Mouse (Mus musculus) right cerebral cortex, adult 2 months (tissue): ENCODE measurements around the gene Pacsin2.

Experiments
- DNase-seq, 2 experiments: peaks; one replicate each; pipeline ENCODE4 v3.0.0; 2021 to 2022; ENCODE audit warnings: low spot score in 2 of 2

Gene Pacsin2

DNA sequence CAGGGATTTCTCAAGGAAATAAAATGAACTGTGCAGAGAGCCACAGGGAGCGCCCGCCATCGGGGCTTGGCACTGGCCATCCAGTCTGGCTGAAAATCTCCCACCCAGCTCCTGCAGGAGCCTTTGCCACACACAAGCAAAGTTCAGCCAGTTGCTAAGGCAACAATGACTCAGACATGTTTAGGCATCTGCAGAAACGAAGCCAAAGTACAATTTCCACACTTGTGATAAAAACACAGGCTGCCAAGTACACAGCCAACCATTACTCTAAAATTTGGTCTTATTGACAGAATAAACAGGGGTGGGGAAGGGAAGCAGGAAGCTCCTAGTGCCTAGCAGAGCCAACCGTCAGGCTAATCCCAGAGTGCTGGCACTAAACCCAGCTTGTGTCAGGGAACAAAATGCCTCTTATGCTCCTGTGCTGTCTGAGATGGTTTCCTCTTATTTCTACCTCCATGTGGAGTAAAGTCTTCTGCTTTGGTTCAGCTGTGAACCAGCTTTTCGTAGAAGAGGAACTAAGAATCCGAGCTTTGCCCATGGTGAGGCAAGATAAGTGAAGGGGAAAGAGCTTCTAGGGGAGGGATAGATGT lies 12.7 kb downstream of the Pacsin2 start:
- peak in 1 of 2 experiments; percentile 42 for DNase-seq

GRCm38 (mm10) chr15:83450007-83450406 lies 14.4 kb downstream of the Pacsin2 start:
- DNase-seq, result no peak

DNA sequence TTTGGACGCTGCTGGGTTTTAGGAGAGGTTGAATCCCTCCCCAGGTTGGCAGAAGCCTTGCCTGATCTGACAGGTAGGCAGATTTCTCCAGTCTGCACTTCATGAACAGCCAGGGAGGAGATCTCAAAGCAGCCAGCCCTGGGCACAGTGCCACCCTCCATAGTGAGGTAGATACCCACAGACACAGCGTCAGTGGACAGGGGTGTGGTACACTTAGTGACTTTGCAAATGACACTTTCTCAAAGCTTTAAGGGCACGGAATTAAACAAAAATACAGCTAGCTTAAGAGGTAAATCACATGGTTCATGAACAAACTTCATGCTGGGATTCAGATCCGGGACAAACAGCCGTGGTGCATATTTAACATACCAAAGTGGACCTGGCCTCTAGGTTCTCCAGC lies 15.8 kb downstream of the Pacsin2 start:
- DNase-seq, result peak in 1 of 2 experiments; percentile 17

GRCm38 (mm10) chr15:83447791-83448544 lies 16.4 kb downstream of the Pacsin2 start:
- peak; percentile 75 to 79 for DNase-seq

- DNase-seq, result no peak
Measured at GRCm38 (mm10) chr15:83445908-83446307, 18.5 kb downstream of the Pacsin2 start.

GRCm38 (mm10) chr15:83445383-83445782 lies 19.0 kb downstream of the Pacsin2 start:
- DNase-seq, result no peak

GRCm38 (mm10) chr15:83444425-83444824 lies 20.0 kb downstream of the Pacsin2 start:
- DNase-seq, result no peak

- no peak for DNase-seq
Measured at GRCm38 (mm10) chr15:83442495-83443037, 21.8 kb downstream of the Pacsin2 start.

- DNase-seq, result no peak
Measured at GRCm38 (mm10) chr15:83440726-83441125, 23.7 kb downstream of the Pacsin2 start.

DNA sequence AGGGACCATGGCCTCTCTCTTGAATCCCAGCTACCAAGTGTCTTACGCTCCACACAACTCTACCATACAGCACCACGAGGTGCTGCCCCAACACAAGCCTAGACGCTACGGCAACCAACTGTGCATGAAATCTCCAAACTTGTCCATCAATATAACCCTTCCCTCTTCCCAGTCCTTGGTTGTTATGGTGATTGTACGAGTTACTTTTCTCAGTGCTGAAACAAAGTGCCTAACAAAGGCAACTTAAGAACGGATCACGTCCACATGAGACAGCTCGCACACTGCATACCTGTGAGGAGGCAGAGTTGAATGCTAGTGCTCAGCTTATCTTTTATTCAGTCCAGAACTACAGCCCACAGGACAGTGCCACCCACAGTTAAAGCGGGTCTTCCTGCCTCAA lies 27.9 kb downstream of the Pacsin2 start:
- DNase-seq, result no peak

- DNase-seq, result peak; percentile 22 to 40
Measured at GRCm38 (mm10) chr15:83435324-83436090, 28.9 kb downstream of the Pacsin2 start.

DNA sequence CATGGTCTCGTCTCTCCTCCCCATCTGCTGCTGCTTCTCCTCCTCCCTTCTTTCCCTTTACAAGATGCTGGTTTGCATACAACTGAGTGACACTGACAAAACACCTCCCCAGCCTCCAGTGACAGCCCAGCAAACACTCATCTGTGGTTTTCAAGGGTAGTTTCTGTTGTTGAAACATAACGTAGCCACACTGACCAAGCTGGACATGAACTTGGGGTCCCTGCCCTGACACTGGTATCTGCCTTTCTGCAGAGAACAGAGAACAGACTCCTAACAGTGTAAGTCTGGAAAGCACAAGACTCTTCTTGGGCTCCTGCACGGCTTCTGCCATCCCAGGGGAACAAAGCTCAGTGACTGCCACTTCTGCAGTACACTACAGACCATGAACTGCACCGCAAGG lies 29.7 kb downstream of the Pacsin2 start:
- DNase-seq, result no peak

GRCm38 (mm10) chr15:83433344-83433743 lies 31.1 kb downstream of the Pacsin2 start:
- no peak for DNase-seq

DNA sequence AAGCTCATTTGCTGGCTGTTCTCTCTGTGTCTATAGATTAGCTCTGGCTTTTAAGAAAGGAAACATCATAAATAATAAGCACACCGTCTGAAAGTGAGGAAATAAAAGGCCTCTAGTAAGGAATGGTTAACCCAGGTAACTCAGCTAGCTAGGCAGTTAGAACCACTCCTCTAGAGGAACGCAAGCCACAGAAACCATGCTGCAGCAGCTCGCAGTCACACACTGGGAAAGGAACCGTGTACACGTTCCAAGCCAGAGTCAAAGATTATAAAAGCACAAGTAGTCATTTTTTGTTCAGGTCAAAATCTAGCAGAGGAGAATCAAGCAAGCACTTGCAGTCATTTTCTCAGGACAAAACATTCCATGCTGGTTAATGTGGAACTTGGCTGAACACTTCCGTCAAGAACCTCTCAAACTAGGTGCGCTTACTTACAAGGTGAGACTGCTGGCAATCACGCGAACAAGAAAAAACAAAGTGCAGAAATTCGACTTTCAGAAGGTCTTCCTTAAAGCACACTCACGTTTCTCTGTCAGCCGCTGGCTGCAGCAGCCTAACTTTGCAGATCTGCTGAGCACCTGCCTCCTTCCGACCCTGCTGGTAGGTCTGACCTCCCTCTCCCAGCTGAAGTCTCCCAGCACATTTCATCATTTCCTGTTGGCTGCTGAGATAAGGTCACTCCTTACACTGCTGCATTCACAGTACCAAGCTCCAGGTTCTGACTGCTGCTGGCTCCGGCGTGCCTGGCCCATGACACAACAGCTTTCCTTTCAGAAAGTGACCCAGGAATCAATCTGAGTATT lies 32.0 kb downstream of the Pacsin2 start:
- no peak for DNase-seq

DNA sequence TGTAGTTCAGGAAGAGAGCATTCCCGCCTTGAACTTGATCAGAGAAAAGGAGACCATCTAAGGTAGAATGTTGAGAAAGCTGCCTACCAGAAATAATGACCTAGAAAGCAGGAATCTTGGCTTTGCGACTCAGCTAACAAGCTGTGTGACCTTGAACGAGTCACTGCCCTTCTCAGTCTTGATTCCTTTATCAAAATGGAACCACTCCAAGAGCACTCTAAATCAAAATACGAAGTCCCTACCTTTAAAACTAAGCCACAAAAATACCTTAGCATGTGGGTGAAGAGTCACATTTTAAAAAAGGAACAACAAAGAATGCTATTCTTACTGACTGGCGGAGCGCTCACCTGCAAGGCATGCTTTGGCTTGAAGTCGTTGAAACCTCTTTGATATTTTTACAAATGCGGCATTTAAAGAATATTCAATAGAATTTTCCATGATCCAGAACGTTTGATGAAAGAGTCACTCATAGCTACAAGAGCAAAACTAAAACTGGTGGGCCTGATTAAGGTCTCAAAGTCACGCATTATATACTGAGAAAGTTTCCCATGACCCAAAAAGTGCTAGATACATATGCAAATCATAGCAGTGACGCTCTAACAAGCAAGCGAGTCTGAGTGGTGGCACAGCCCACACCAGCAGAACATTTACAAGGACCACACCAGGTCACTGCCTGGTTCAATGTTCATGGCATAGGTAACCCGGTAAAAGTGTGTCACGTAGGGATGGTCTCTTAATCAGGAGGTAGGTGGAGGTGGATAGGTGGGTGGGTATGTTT lies 33.2 kb downstream of the Pacsin2 start:
- no peak for DNase-seq

GRCm38 (mm10) chr15:83430419-83430818 lies 34.0 kb downstream of the Pacsin2 start:
- no peak for DNase-seq

- no peak for DNase-seq
Measured at GRCm38 (mm10) chr15:83428586-83428985, 35.8 kb downstream of the Pacsin2 start.

DNA sequence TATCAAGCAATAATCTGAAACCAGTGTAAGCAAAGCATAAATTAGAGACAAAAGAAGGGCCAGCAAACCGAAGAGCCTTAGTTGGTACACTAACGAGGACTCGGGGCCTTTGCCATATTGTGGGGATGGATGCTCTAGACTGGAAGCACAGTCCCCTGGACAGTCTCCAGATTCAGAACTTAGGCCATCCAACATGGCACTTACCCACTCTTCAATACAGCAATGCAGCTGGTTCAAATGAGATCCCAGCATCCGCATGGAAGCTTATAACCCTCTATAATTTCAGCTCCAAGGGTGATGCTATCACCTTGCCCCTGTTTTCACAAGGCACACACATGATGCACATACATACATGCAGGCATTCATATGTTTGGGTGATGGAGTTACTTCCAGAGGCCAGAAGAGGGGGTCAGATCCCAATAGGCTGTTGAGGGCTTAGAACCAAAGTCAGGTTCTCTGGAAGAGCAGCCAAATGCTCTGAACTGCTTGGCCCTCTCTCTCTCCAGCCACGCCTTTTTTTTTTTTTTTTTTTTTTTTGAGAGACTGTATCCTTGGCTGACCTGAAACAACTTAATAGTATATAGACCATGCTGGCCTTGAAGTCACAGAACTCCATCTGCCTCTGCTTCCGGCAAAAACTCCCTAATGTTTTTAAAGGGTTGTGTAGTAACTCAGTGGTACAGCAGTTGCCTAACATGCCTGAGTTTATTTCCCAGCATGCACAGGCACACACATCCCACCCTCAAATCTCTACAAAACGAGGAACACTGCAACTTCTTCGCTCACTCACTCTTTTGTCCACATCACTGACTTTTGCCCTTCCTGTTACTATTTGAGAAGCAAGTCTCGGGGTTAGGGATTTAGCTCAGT lies 36.9 kb downstream of the Pacsin2 start:
- no peak for DNase-seq

DNA sequence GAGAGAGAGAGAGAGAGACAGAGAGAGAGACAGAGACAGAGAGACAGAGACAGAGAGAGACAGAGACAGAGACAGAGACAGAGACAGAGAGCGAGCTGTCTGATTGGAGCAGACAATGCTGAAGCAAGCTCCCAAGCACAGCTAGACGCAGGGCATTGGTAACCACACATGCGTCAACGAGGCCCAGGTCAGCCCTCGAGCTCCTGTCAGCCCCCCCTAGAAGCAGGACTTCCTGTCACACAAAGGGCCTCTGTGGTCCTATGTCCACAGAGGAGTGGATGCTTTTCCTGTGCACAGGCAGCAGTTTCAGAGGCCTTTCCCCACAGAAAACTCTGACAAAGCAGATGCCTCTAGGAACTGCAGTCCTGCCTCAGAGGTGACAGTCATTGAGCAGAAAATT lies 38.6 kb downstream of the Pacsin2 start:
- DNase-seq, result no peak

DNA sequence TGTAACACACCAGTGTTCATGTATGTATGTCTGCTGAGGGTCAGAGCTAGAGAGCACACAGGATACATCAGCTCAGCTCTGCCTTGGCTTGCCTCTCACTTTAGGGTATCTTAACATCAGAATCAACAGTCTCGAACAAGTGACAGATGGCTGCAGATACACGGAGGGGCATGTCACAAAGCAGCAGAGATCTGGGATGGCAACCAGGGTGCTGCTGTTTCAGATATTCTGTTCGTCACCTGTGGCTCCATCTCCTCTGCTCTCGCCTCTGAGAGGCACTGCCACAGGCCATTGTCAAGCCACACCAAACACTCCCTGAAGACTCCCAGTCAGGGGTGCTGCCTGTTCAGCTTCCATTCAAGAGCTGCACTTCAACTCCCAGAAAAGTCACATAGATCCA lies 39.1 kb downstream of the Pacsin2 start:
- DNase-seq, result no peak
